Mouse (Mus musculus) spleen, adult 2 months (tissue): ENCODE data around the gene P2ry14.

Source experiments
- CTCF ChIP-seq: fragments of 200-500 bp; IDR thresholded peaks from 2 replicates; pipeline ENCODE4 v1.5.1; 2011; ENCODE audit warnings: mild to moderate bottlenecking, inconsistent platforms; ENCODE audit not compliant: insufficient read depth, insufficient read length, insufficient replicate concordance; ENCODE audit errors: extremely low read depth
- POLR2A ChIP-seq: fragments of 200-500 bp; IDR thresholded peaks from 2 replicates; pipeline ENCODE4 v1.6.1; 2011; ENCODE audit warnings: low read depth, low read length, inconsistent platforms

GRCm38 (mm10) chr3:59138946-59139468, 14.4 kb downstream of the P2ry14 start:
- TF ChIP-seq POLR2A (no peak), CTCF (no peak)
